Mouse (Mus musculus) spleen, adult 2 months (tissue): ENCODE data around the gene Hacl1.
"Not testable (repeated sequence)": the region's sequence is repeated elsewhere in the genome, so short reads cannot be mapped to it uniquely, and the experiment has no call there.

Experiments used
- CTCF ChIP-seq: fragments of 200-500 bp; IDR thresholded peaks from 2 replicates; pipeline ENCODE4 v1.5.1; 2011; ENCODE audit warnings: mild to moderate bottlenecking, inconsistent platforms; ENCODE audit not compliant: insufficient read depth, insufficient read length, insufficient replicate concordance; ENCODE audit errors: extremely low read depth
- POLR2A ChIP-seq: fragments of 200-500 bp; IDR thresholded peaks from 2 replicates; pipeline ENCODE4 v1.6.1; 2011; ENCODE audit warnings: low read depth, low read length, inconsistent platforms

- TF ChIP-seq POLR2A, CTCF: not testable (repeated sequence)
Measured at GRCm38 (mm10) chr14:31602616-31602979, 38.5 kb downstream of the Hacl1 start.
